Mouse (Mus musculus) ES-Bruce4 (cell line): ENCODE measurements at regions not wholly inside any gene's neighbourhood (a gene's known extent, or its start where the extent isn't known, plus 50 kb on each side); places are given as distances from the start of the nearest gene placed in this dataset.

ENCODE experiments used
- CTCF ChIP-seq: IDR thresholded peaks from one replicate; pipeline ENCODE4 v1.8.1; 2011; ENCODE audit warnings: low read depth, low read length
- EP300 ChIP-seq: IDR thresholded peaks from 2 replicates; pipeline ENCODE4 v1.6.1; 2011; ENCODE audit warnings: low read depth, low read length; ENCODE audit not compliant: insufficient read depth

DNA sequence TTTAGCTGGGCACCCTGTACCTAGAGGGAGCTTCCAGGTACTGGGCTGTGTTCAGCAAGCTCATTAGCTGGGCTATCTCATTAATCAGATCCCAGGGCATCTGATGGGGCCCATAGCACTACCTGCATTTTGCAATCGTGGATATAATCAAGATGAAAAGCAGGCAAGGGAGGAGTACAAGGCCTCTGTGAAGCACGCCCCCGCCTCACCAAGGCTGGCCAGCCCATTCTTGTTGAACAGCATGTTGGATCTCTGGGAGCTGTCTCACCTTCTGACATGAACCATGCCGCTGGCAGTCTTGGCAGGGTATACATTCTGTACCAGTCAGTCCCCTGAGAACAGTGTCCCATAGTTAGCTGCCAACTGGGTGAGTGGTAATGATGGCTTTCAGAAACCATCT is 122.3 kb upstream of the Irx3 start:
- TF ChIP-seq CTCF: no peak
- TF ChIP-seq EP300: no peak
